Mouse (Mus musculus) heart, postnatal 0 days (tissue): ENCODE measurements around the gene Bclaf1.

ENCODE experiments used
- CTCF ChIP-seq: IDR thresholded peaks from 2 replicates; pipeline ENCODE4 v1.5.1; 2016; ENCODE audit warnings: antibody characterized with exemption, control low read depth, low read depth
- EP300 ChIP-seq: IDR thresholded peaks from 2 replicates; pipeline ENCODE4 v1.6.1; 2016; ENCODE audit warnings: antibody characterized with exemption, low read depth

DNA sequence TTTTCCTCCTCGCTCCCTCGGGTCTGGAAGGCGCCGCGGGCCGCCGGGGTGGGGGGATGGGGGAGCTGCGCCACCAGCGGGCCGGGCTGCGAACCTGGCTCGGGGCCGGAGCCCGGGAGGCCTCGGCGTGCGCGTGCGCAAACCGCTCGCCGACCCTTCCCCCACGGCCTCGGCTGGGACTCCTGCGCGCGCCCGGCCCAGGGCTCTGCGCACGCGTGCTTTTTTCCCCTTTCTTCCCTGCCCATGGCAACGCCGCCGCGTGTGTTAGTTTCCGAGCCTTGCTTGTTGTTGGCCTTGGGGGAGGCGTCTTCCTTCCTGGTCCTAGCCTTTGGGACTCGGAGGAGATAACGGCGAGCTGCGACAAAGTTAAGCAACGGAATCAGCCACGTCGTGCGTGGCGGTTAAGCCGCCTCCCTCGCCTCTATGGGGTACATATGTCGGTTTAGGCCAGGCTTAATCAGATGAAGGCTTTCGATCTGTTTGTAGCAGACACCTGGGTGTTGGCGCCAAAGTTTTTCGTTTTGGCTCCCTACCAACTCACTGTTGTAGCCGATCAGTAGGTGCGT lies 550 bp downstream of the Bclaf1 start:
- TF ChIP-seq CTCF = no peak
- TF ChIP-seq EP300 = no peak
